Mouse (Mus musculus) intestine, postnatal 0 days (tissue): ENCODE measurements around the gene Ercc1. TPM values are rescaled to one million over a fixed set of nuclear protein-coding genes. Genes with fewer than 3 reads are reported as not detected.

ENCODE experiments used
- ATAC-seq: fragments of 200-750 bp; cut with Nextera tagmentation; 2 replicates; pipeline ENCODE4 v1.8.0; 2017; ENCODE audit warnings: mild to moderate bottlenecking, moderate TSS enrichment, moderate library complexity
- H3K27ac ChIP-seq: fragments of 300-500 bp; sonication (generic); 2 replicates; pipeline ENCODE4 v1.5.1; 2014; ENCODE audit warnings: mild to moderate bottlenecking, low read depth, low read length, moderate library complexity
- H3K27me3 ChIP-seq: fragments of 300-500 bp; sonication (generic); replicated peaks from 2 replicates; pipeline ENCODE4 v1.6.1; 2014; ENCODE audit warnings: low read length, mixed read lengths; ENCODE audit not compliant: control insufficient read depth, insufficient read depth
- H3K36me3 ChIP-seq: fragments of 300-500 bp; sonication (generic); 2 replicates; pipeline ENCODE4 v1.6.1; 2014; ENCODE audit warnings: mild to moderate bottlenecking, moderate library complexity; ENCODE audit not compliant: control insufficient read depth, insufficient read depth
- H3K4me1 ChIP-seq: fragments of 300-500 bp; sonication (generic); replicated peaks from 2 replicates; pipeline ENCODE4 v1.6.1; 2014; ENCODE audit warnings: antibody characterized with exemption, low read length, mixed read lengths; ENCODE audit not compliant: control insufficient read depth, insufficient read depth
- H3K4me2 ChIP-seq: fragments of 300-500 bp; sonication (generic); replicated peaks from 2 replicates; pipeline ENCODE4 v1.6.1; 2014; ENCODE audit warnings: low read depth, mild to moderate bottlenecking, moderate library complexity
- H3K4me3 ChIP-seq: fragments of 300-500 bp; sonication (generic); 2 replicates; pipeline ENCODE4 v1.5.1; 2014; ENCODE audit warnings: low read depth, low read length
- H3K9ac ChIP-seq: fragments of 300-500 bp; sonication (generic); 2 replicates; pipeline ENCODE4 v1.6.1; 2014; ENCODE audit warnings: mild to moderate bottlenecking, low read depth, low read length
- H3K9me3 ChIP-seq: fragments of 300-500 bp; sonication (generic); 2 replicates; pipeline ENCODE4 v1.6.1; 2016; ENCODE audit warnings: mixed run types; ENCODE audit not compliant: control insufficient read depth
- CTCF ChIP-seq: sonication (generic); IDR thresholded peaks from 2 replicates; pipeline ENCODE4 v1.5.1; 2016; ENCODE audit warnings: low read depth, mild to moderate bottlenecking, control low read depth, antibody characterized with exemption, moderate library complexity
- WGBS: fragments of 180-500 bp; shearing (Covaris S2); extraction: QIAGEN DNeasy Blood & Tissue Kit; methylation state at CpG from one replicate; pipeline ENCODE4 v1.1.7; 2014; 5-methylcytosine and 5-hydroxymethylcytosine counted together
- polyA plus RNA-seq: library from polyadenylated mRNA; unstranded; fragments of >200 nt; fragmentation: Nextera tagmentation; extraction: Ambion mirVana; gene quantifications from 2 replicates; pipeline ENCODE4 v1.2.1, GENCODE M21; 2015

The Ercc1 gene
- polyA plus RNA-seq, 1 experiment from 2014 or later, result 22.1 TPM

DNA sequence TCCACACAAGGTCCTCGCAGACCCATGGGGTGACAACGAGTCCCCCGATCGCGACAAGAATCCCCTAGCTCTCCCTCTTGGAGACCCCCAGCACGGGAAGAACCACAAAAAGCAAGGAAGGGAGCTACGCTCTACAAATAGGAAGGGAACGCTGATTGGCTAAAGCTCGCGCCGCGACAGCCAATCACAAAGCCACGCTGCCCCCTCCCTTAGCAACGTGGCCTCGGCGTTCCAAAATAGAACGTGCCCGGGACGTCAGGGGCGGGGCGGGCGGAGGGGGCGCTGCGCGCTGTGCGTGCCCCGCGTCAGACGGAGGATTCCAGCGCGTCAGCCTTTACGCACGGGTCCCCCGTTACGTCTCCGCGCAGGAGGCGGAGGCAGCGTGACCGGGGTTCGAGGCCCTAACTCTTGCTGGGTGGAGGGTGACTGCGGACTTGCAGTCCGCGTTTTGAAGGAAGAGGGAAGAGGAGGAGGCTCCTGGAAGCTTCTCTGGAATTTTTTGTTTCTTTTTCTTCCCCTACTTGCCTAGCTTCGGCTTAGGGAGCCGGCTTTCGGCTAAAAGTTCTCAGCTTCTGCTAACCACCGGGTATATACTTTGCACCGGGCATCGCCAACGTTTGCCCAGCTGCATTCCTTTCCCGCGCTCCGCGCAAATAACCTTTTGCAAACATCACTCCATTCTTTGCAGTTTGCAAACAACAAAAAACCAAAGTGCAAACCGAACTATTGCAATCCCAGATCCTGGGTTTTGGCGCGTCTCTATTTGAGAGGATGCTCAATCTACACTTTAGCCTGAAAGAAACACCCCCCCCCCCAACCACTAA, 35.9 kb upstream of the Ercc1 start:
- WGBS, result under 1% methylated on average over 58 of the region's 58 CpGs
- peak; percentile 84 for ATAC-seq
- peak overlapping the region; percentile 97 for H3K4me2 ChIP-seq
- peak overlapping the region; percentile 57 for H3K9ac ChIP-seq
- no peaks in the 10 kb centered on the region for H3K4me1 ChIP-seq
- no peaks in the 10 kb centered on the region for H3K9me3 ChIP-seq
- peak overlapping the region; percentile 71 for H3K4me3 ChIP-seq
- peak; percentile 65 for TF ChIP-seq CTCF
- H3K27me3 ChIP-seq, result peaks cover 37% of the 10 kb centered on the region
- no peaks in the 10 kb centered on the region for H3K36me3 ChIP-seq
- H3K27ac ChIP-seq, result peak overlapping the region; percentile 68

DNA sequence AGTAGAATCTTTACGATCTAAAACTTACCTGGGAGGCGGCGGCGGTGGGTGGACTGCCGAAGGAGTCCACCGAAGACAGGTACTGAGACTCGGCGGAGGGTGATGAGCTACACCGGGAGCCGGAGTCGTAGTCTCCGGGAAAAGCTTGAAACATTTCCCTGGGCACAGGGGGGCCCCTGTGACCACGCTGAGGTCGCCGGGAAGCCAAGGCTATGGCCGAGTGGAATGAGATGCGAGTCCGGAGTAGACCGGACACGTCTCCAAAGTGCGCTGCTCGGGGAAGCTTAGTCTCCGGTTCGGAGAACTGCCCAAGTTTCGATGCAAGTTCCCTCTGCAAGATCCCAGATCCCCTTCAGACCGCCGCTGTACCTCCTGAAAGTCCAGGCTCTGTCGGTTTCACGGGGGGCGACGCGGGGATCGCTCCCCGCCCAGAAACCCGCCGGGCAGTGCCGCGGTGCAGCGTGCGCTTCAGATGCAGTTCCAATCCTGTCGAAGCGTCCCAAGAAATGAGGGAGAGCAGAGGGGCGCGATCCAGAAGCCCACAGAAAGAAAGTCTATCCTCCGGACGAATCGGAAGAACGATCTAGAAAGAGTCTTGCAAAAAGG, 35.2 kb upstream of the Ercc1 start:
- Histone ChIP-seq H3K27ac (no peak overlapping the region), H3K27me3 (peaks cover 35% of the 10 kb centered on the region), H3K4me2 (peak overlapping the region; percentile 97), H3K9me3 (no peaks in the 10 kb centered on the region), H3K4me1 (no peaks in the 10 kb centered on the region), H3K36me3 (no peaks in the 10 kb centered on the region), H3K9ac (peak overlapping the region; percentile 57), H3K4me3 (peak overlapping the region; percentile 71)
- no peak for TF ChIP-seq CTCF
- under 1% methylated on average over 48 of the region's 48 CpGs for WGBS
- no peak for ATAC-seq

DNA sequence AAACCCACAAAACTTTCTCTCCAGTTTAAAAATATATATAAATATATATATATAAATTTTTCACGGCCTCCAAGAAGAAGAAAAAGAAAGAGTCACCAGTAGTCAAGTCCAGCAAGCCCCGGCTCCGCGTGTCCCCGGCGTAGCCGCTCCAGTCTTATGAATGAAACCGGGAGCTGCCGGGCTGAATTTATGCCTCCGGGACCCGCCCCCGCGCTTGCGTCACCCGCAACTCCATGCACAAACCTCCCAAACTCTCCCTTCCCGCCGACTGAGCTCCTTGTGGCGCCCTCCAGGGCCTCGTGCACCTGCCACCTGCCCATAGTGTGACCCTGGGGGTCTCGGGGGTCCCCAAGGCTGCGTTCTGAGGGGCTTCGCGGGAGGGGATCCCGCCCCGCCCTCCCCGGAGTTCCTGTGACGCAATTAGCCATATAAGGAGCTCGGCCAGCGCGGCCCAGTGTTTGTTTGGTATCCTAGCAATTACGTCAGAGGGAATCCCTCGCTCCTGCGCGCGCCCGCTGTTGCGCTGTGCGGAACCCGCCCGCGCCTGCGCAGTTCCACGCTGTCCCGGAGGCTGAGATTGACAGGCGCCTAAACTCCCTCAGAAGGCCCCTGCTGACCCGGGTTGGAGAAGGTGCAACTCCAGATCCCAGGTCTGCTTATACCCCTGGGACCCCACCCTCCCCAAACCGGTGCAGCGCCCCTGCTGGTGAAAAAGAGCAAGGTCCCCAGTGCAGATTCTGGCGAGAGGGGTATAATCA, 34.5 kb upstream of the Ercc1 start, which contains the start of gene Fosb:
Gene Fosb (minus strand): TSS at position 168 of the 758 bp plus-strand sequence.
- peaks cover 29% of the 10 kb centered on the region for H3K27me3 ChIP-seq
- peak; percentile 88 for ATAC-seq
- H3K4me1 ChIP-seq, result no peaks in the 10 kb centered on the region
- H3K9ac ChIP-seq, result peak within 1 kb of the TSS; percentile 57
- no peaks in the 10 kb centered on the region for H3K36me3 ChIP-seq
- H3K9me3 ChIP-seq, result no peaks in the 10 kb centered on the region
- peak within 1 kb of the TSS; percentile 71 for H3K4me3 ChIP-seq
- TF ChIP-seq CTCF, result peak; percentile 68
- H3K27ac ChIP-seq, result no peak within 1 kb of the TSS; the same call in 1 of the 2 replicates
- peak within 1 kb of the TSS; percentile 97 for H3K4me2 ChIP-seq
- under 1% methylated on average over 49 of the region's 49 CpGs for WGBS

DNA sequence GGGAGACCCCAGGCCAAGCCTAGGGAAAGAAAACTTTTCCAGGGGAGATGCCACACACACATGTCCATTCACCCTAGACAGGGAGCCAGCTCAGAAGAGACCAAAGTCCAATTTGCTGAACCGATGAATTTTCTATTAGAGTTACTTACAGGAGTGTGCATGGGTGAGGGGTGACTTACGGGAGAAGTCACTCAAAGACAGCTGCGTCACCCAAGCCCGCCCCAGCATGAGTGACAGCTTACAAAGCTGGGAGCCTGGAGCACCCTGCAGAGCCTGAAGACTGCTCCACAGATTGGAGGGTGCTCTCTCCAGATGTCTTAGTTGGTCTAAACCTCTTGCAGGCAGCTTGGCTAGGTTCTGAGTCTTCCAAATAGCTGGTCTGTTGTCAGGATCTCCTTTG, 32.6 kb upstream of the Ercc1 start:
- H3K9me3 ChIP-seq, result no peaks in the 10 kb centered on the region
- H3K9ac ChIP-seq, result no peak overlapping the region
- peaks cover 12% of the 10 kb centered on the region for H3K27me3 ChIP-seq
- no peak for ATAC-seq
- H3K27ac ChIP-seq, result no peak overlapping the region
- H3K36me3 ChIP-seq, result no peaks in the 10 kb centered on the region
- H3K4me1 ChIP-seq, result no peaks in the 10 kb centered on the region
- H3K4me3 ChIP-seq, result no peak overlapping the region
- no peak for TF ChIP-seq CTCF
- no peak overlapping the region for H3K4me2 ChIP-seq
- 33% methylated on average over 4 of the region's 4 CpGs for WGBS

DNA sequence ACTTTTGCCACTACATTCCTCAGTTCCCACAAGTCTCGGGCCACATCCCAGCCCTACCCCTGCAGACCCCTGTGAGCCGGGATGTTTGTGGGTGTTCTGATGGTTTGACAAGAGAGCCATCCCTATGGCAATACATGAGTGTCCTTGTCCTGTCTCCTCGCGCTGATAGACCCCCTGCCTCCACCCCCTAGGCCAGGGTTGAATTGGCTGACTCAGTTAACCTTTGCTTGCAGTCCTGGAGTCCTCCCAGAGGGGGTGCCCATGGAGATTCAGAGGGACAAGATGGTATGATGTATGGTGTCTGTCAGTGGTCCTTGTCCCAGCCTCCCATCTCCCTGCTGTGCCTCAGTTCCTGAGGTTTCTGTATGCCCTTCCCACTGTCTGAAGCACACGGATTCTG, 30.5 kb upstream of the Ercc1 start:
- 46% methylated on average over 5 of the region's 5 CpGs for WGBS
- Histone ChIP-seq H3K27me3 (0 out of 2 replicates have a peak, but pooled peaks cover 13% of the 10 kb centered on the region), H3K27ac (no peak overlapping the region), H3K4me2 (no peak overlapping the region), H3K36me3 (no peaks in the 10 kb centered on the region), H3K9ac (no peak overlapping the region), H3K4me3 (no peak overlapping the region), H3K4me1 (no peaks in the 10 kb centered on the region), H3K9me3 (no peaks in the 10 kb centered on the region)
- no peak for ATAC-seq
- no peak for TF ChIP-seq CTCF
